Mouse (Mus musculus): ENCODE data around the gene Gm9817.

Gm9817 gene

GRCm38 (mm10) chr13:45089846-45090245 lies 11.4 kb downstream of the Gm9817 start:
- DNase-seq (ENCODE audit: low spot score in 2 of 2): no peak

DNA sequence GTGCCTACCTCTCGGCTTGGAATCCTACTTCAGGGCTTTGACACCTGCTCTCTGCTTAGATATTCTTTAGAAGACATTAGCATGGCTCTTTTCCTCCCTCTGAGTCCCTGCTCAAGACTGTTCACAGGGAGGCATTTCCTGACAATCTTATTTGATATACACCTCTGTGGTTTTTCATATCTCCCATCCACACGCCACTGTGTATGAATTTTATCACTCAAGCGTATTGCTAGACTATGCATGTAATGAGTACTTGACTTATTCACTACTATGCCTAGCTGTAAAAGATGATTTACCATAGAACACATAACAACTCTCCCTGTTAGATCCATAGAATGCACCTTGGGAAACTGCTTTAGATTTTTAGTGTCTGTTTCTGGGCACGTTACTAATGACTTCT lies 14.3 kb downstream of the Gm9817 start:
- no peak for DNase-seq (ENCODE audit: low spot score in 2 of 2)

DNA sequence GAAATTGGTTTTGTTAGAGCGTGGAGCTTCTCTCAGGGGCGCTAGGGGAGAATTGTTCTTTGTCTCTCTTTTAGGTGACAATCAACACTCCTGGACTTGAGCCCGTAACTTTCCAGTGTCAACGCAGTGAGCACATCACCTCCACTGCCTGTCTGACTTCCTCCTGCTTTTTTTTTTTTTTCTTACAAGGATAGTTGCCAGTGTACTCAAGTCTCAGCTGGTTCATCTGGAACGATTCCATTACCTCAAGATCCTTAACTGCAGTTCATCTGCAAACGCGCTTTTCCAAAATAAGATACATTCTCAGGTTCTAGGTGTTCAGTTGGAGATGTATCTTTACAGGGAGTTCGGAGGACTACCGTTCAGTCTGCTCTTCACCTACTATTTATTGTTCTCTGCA lies 16.5 kb downstream of the Gm9817 start:
- no peak for DNase-seq (ENCODE audit: low spot score in 2 of 2)

GRCm38 (mm10) chr13:45099582-45100229 lies 21.2 kb downstream of the Gm9817 start:
- peak in 1 of 2 experiments; percentile 42 for DNase-seq (ENCODE audit: low spot score in 2 of 2)

DNA sequence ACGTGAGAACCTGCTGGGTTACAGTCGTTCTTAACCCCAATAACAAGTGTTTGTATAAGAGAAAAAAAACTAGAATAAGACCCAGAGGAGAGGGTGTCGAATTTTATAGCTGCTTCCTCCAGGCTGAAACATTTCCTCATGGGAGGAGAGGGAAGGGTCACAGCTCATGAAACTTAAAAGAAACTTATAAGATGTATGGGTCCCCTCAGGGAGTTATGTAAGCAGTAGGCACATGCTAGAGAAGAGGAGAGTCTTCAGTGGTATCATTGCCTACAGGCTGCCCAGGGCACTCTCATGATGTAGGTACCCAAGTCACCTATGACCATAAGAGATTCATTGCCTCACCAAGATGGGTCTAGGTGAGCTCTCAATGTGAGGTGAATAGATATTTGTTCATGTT lies 28.0 kb downstream of the Gm9817 start:
- no peak for DNase-seq (ENCODE audit: low spot score in 2 of 2)

- DNase-seq (ENCODE audit: low spot score in 2 of 2): peak in 1 of 2 experiments; percentile 60
Measured at GRCm38 (mm10) chr13:45108851-45109390, 30.4 kb downstream of the Gm9817 start.

DNA sequence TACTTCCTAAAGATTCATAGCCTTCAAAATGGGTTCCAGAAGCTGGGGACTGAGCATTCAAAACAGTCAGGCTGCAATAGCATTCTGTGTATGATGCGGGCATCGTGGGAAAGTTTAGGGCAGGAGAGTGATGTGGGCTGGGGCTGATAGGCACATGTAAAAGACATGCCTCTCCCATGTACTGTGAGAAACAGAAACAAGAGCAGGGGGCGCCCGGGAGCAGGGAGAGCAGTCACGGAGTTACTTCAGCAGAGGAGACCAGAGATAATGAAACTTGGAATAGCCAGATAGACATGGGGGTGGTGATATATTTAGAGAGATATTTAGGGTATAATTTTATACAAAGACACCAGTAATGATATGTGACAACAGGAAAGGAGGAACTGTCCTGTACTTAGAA lies 39.9 kb downstream of the Gm9817 start:
- no peak for DNase-seq (ENCODE audit: low spot score in 2 of 2)

DNA sequence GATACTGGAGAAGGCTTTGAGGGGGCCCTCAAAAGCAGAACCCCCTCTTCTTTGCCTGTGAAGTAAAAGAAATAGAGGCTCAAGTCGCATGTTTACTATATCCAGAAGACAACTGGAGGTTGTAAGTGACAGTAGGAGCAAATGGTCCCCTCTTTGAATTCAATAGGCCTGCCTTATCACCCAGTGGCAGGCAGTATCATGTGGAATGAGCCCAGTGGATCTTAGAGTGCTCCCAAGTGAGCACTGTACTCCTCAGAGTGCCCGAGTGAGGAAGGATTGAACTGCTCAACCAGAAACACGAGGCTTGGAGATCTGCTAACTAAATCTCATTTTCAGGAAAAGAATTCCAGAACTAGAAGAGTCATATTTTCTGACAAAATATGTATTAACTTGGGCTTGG lies 40.3 kb downstream of the Gm9817 start:
- no peak for DNase-seq (ENCODE audit: low spot score in 2 of 2)

All from right cerebral cortex, postnatal 10 days (tissue).